Mouse (Mus musculus): ENCODE data around the gene Itpr2. TPM values are rescaled to one million over a fixed set of nuclear protein-coding genes. Genes with fewer than 3 reads are reported as not detected.

The Itpr2 gene
- polyA plus RNA-seq, 1 experiment from 2014 or later, result 3.9 TPM

DNA sequence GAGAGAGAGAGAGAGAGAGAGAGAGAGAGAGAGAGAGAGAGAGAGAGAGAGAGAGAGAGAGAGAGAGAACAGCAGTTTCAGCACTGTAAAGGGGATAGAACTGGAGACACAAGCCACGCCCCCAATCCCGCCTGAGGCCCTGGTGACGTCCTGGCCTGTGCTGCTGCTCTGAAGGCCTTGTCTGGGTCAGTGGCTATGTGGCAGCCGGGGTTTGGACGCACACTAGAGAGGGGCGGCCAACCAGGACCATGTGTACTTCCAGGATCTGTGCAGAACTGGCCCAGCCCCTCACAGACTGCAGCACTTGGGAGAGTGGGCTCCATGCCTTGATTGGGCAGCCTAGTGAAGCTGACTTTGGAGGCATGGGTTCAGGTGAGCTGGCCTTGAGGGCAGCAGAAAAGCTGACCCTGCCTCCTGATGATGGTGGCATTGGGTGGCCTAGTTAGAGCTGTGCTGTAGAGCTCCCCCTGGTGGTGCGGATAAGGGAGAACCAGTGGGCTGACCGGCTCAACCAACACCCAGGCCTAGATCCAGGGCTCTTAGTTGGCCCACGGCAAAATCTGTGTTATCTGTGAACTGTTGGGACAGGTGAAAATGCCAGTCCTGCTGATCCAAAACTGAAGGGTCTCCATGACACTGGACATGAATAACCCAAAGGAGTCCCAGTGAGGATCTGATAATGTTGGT lies 72.2 kb downstream of the Itpr2 start:
- DNase-seq (ENCODE audit: low spot score, missing footprints) (peak; percentile 87), ATAC-seq (ENCODE audit: low FRiP score) (peak; percentile 74; the same call in 1 of the 2 replicates)
- no peaks in the 10 kb centered on the region for H3K4me1 ChIP-seq (ENCODE audit: control insufficient read depth, insufficient read depth, low read length)
- no peaks in the 10 kb centered on the region for H3K27me3 ChIP-seq (ENCODE audit: control insufficient read depth, insufficient read depth, low read length)
- no peak overlapping the region for H3K4me3 ChIP-seq (ENCODE audit: low read depth, low read length)
- H3K9ac ChIP-seq (ENCODE audit: low read length), result no peak overlapping the region
- no peaks in the 10 kb centered on the region for H3K9me3 ChIP-seq (ENCODE audit: control insufficient read depth, low read length)
- H3K4me2 ChIP-seq, result no peak overlapping the region
- H3K36me3 ChIP-seq (ENCODE audit: control insufficient read depth, insufficient read depth, low read length), result no peaks in the 10 kb centered on the region
- H3K27ac ChIP-seq (ENCODE audit: low read depth, low read length), result no peak overlapping the region
- 54% methylated on average over 9 of the region's 9 CpGs for WGBS

- Histone ChIP-seq H3K4me2 (no peak overlapping the region), H3K4me1 (ENCODE audit: control insufficient read depth, insufficient read depth, low read length) (no peaks in the 10 kb centered on the region), H3K27me3 (ENCODE audit: control insufficient read depth, insufficient read depth, low read length) (no peaks in the 10 kb centered on the region), H3K27ac (ENCODE audit: low read depth, low read length) (no peak overlapping the region), H3K4me3 (ENCODE audit: low read depth, low read length) (no peak overlapping the region), H3K36me3 (ENCODE audit: control insufficient read depth, insufficient read depth, low read length) (no peaks in the 10 kb centered on the region), H3K9ac (ENCODE audit: low read length) (no peak overlapping the region), H3K9me3 (ENCODE audit: control insufficient read depth, low read length) (no peaks in the 10 kb centered on the region)
- no peak for ATAC-seq (ENCODE audit: low FRiP score)
- WGBS, result 93% methylated on average over 3 of the region's 3 CpGs
- peak; percentile 68 for DNase-seq (ENCODE audit: low spot score, missing footprints)
Observed at GRCm38 (mm10) chr6:146424778-146425177, 77.2 kb downstream of the Itpr2 start.

DNA sequence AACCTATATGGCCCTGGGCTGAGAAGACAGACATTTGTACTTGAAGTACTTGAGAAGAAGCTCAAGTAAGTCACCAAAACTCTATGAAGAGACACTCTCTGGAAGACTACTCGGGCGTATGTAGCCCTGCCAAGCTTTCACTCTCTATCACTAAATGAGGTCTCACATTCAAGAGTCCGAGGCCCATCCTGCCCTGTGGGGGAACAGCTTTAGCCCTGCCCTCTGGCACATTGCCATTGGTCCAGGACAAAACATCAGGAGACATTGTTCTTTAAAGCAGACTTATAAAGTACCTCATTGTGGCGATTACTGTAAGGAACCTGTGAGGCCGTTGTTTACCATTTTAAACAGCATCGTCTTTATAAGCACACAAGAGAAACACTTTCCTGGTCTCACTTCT lies 77.7 kb downstream of the Itpr2 start:
- Histone ChIP-seq H3K9ac (ENCODE audit: low read length) (no peak overlapping the region), H3K9me3 (ENCODE audit: control insufficient read depth, low read length) (no peaks in the 10 kb centered on the region), H3K27me3 (ENCODE audit: control insufficient read depth, insufficient read depth, low read length) (no peaks in the 10 kb centered on the region), H3K4me3 (ENCODE audit: low read depth, low read length) (no peak overlapping the region), H3K36me3 (ENCODE audit: control insufficient read depth, insufficient read depth, low read length) (no peaks in the 10 kb centered on the region), H3K4me2 (no peak overlapping the region), H3K27ac (ENCODE audit: low read depth, low read length) (no peak overlapping the region), H3K4me1 (ENCODE audit: control insufficient read depth, insufficient read depth, low read length) (no peaks in the 10 kb centered on the region)
- 88% methylated on average over 6 of the region's 6 CpGs for WGBS
- ATAC-seq (ENCODE audit: low FRiP score), result no peak
- peak; percentile 54 for DNase-seq (ENCODE audit: low spot score, missing footprints)

- Histone ChIP-seq H3K4me2 (no peak overlapping the region), H3K9me3 (ENCODE audit: control insufficient read depth, low read length) (no peaks in the 10 kb centered on the region), H3K9ac (ENCODE audit: low read length) (no peak overlapping the region), H3K36me3 (ENCODE audit: control insufficient read depth, insufficient read depth, low read length) (no peaks in the 10 kb centered on the region), H3K27ac (ENCODE audit: low read depth, low read length) (no peak overlapping the region), H3K4me1 (ENCODE audit: control insufficient read depth, insufficient read depth, low read length) (no peaks in the 10 kb centered on the region), H3K4me3 (ENCODE audit: low read depth, low read length) (no peak overlapping the region), H3K27me3 (ENCODE audit: control insufficient read depth, insufficient read depth, low read length) (no peaks in the 10 kb centered on the region)
- WGBS, result 59% methylated on average over 6 of the region's 6 CpGs
- DNase-seq (ENCODE audit: low spot score, missing footprints) (no peak), ATAC-seq (ENCODE audit: low FRiP score) (no peak)
Observed at GRCm38 (mm10) chr6:146420718-146421117, 81.3 kb downstream of the Itpr2 start.

DNA sequence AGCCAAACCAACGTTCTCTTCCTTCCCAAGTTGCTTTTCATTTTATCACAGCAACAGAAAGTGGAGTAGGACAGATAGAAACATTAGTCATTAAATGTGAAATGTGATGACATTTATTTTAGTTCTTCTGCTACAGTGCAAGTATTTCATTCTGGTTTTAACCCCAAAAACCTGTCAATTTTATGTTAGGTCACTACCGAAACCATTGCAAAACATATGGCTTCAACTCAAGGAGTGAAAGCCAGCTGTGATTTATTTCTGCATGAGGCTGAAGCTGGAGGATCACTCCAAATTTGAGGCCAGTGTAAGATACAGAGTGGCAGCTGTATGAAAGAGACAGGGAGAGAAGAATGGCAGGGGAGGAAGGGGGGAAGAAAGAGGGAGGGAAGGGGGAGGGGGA lies 85.6 kb downstream of the Itpr2 start:
- H3K27me3 ChIP-seq (ENCODE audit: control insufficient read depth, insufficient read depth, low read length), result no peaks in the 10 kb centered on the region
- DNase-seq (ENCODE audit: low spot score, missing footprints) (no peak), ATAC-seq (ENCODE audit: low FRiP score) (no peak)
- H3K4me1 ChIP-seq (ENCODE audit: control insufficient read depth, insufficient read depth, low read length), result peaks cover 5% of the 10 kb centered on the region
- H3K36me3 ChIP-seq (ENCODE audit: control insufficient read depth, insufficient read depth, low read length), result no peaks in the 10 kb centered on the region
- H3K9me3 ChIP-seq (ENCODE audit: control insufficient read depth, low read length), result no peaks in the 10 kb centered on the region
- H3K27ac ChIP-seq (ENCODE audit: low read depth, low read length), result no peak overlapping the region
- WGBS, result 89% methylated on average over 2 of the region's 2 CpGs
- H3K4me3 ChIP-seq (ENCODE audit: low read depth, low read length), result no peak overlapping the region
- no peak overlapping the region for H3K9ac ChIP-seq (ENCODE audit: low read length)
- H3K4me2 ChIP-seq, result no peak overlapping the region

DNA sequence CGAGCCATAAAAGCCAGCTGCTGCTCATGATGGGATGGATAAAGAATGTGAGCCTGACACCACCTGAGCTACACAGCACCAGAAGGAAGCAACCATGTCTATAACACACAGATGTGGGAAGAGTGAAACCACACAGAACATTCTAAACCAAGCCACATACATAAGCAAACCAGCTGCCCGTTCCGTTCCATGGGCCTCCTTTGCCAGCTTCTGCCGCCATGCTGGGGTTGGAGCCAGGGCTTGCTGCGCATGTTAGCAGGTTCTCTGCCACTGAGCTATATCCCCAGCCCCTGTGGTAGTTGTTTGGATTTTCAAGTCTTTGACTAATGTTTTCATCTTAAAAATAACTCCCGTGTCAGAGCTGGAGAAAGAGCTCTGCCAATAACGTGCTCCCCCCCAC lies 87.9 kb downstream of the Itpr2 start:
- Histone ChIP-seq H3K4me3 (ENCODE audit: low read depth, low read length) (no peak overlapping the region), H3K27ac (ENCODE audit: low read depth, low read length) (no peak overlapping the region), H3K9me3 (ENCODE audit: control insufficient read depth, low read length) (no peaks in the 10 kb centered on the region), H3K9ac (ENCODE audit: low read length) (no peak overlapping the region), H3K36me3 (ENCODE audit: control insufficient read depth, insufficient read depth, low read length) (no peaks in the 10 kb centered on the region), H3K4me2 (no peak overlapping the region), H3K4me1 (ENCODE audit: control insufficient read depth, insufficient read depth, low read length) (peaks cover 5% of the 10 kb centered on the region), H3K27me3 (ENCODE audit: control insufficient read depth, insufficient read depth, low read length) (no peaks in the 10 kb centered on the region)
- DNase-seq (ENCODE audit: low spot score, missing footprints) (no peak), ATAC-seq (ENCODE audit: low FRiP score) (no peak)
- 85% methylated on average over 7 of the region's 7 CpGs for WGBS

GRCm38 (mm10) chr6:146411446-146412070 lies 90.5 kb downstream of the Itpr2 start:
- Histone ChIP-seq H3K9ac (ENCODE audit: low read length) (no peak overlapping the region), H3K4me3 (ENCODE audit: low read depth, low read length) (no peak overlapping the region), H3K9me3 (ENCODE audit: control insufficient read depth, low read length) (no peaks in the 10 kb centered on the region), H3K4me2 (no peak overlapping the region), H3K27ac (ENCODE audit: low read depth, low read length) (no peak overlapping the region), H3K36me3 (ENCODE audit: control insufficient read depth, insufficient read depth, low read length) (no peaks in the 10 kb centered on the region), H3K4me1 (ENCODE audit: control insufficient read depth, insufficient read depth, low read length) (peaks cover 5% of the 10 kb centered on the region), H3K27me3 (ENCODE audit: control insufficient read depth, insufficient read depth, low read length) (no peaks in the 10 kb centered on the region)
- 82% methylated on average over 16 of the region's 16 CpGs for WGBS
- ATAC-seq (ENCODE audit: low FRiP score) (no peak), DNase-seq (ENCODE audit: low spot score, missing footprints) (no peak)

GRCm38 (mm10) chr6:146410427-146410810 lies 91.6 kb downstream of the Itpr2 start:
- Histone ChIP-seq H3K27me3 (ENCODE audit: control insufficient read depth, insufficient read depth, low read length) (no peaks in the 10 kb centered on the region), H3K9me3 (ENCODE audit: control insufficient read depth, low read length) (no peaks in the 10 kb centered on the region), H3K27ac (ENCODE audit: low read depth, low read length) (no peak overlapping the region), H3K36me3 (ENCODE audit: control insufficient read depth, insufficient read depth, low read length) (no peaks in the 10 kb centered on the region), H3K4me3 (ENCODE audit: low read depth, low read length) (no peak overlapping the region), H3K4me2 (no peak overlapping the region; the same call in 1 of the 2 replicates), H3K4me1 (ENCODE audit: control insufficient read depth, insufficient read depth, low read length) (peaks cover 5% of the 10 kb centered on the region), H3K9ac (ENCODE audit: low read length) (no peak overlapping the region)
- ATAC-seq (ENCODE audit: low FRiP score) (no peak), DNase-seq (ENCODE audit: low spot score, missing footprints) (no peak)
- 68% methylated on average over 6 of the region's 6 CpGs for WGBS

DNA sequence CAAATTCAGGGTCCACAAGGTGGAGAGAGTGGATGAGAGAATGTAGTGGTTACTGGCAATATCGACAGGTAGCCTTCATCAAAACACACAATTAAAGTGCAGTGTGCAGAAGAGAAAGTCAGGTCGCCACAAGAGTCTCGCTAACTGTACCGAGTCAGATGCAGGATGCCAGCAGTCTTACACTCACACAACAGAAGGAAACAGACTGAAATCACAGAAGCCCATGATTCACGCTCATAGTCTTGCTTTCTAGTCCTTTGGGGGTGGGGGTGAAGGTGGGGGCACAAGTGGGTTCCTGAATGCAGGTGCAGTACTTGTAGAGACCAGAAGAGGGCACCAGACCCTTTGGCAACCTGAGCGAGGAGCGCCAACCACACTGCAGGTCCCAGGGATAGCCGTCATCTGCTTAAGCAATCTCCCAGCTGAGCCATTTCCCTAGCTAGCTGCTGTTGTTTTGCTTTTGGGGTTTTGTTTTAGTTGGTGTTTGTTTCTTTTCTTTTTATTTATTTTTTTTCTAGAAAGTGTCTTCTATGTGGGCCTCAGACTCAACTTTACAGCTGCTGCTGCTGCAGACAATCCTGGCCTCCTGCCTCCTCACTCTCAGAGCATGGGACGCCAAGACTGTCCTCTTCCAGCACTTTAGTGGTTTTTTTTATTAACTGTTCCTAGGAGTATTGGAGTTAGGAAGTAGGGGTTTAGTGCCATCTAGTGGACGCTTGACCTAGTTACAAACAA lies 92.2 kb downstream of the Itpr2 start:
- H3K4me2 ChIP-seq, result no peak overlapping the region; the same call in 1 of the 2 replicates
- ATAC-seq (ENCODE audit: low FRiP score), result peak; percentile 85
- peak; percentile 96 for DNase-seq (ENCODE audit: low spot score, missing footprints)
- peaks cover 5% of the 10 kb centered on the region for H3K4me1 ChIP-seq (ENCODE audit: control insufficient read depth, insufficient read depth, low read length)
- H3K27ac ChIP-seq (ENCODE audit: low read depth, low read length), result no peak overlapping the region
- H3K4me3 ChIP-seq (ENCODE audit: low read depth, low read length), result no peak overlapping the region
- H3K27me3 ChIP-seq (ENCODE audit: control insufficient read depth, insufficient read depth, low read length), result no peaks in the 10 kb centered on the region
- H3K36me3 ChIP-seq (ENCODE audit: control insufficient read depth, insufficient read depth, low read length), result no peaks in the 10 kb centered on the region
- H3K9me3 ChIP-seq (ENCODE audit: control insufficient read depth, low read length), result no peaks in the 10 kb centered on the region
- no peak overlapping the region for H3K9ac ChIP-seq (ENCODE audit: low read length)
- 22% methylated on average over 10 of the region's 10 CpGs for whole genome bisulfite sequencing

All from midbrain, embryonic 11.5 days (tissue).